Mouse (Mus musculus): ENCODE measurements at regions not wholly inside any gene's neighbourhood (a gene's known extent, or its start where the extent isn't known, plus 50 kb on each side); places are given as distances from the start of the nearest gene placed in this dataset.
"Not testable (repeated sequence)": the region's sequence is repeated elsewhere in the genome, so short reads cannot be mapped to it uniquely, and the experiment has no call there.

DNA sequence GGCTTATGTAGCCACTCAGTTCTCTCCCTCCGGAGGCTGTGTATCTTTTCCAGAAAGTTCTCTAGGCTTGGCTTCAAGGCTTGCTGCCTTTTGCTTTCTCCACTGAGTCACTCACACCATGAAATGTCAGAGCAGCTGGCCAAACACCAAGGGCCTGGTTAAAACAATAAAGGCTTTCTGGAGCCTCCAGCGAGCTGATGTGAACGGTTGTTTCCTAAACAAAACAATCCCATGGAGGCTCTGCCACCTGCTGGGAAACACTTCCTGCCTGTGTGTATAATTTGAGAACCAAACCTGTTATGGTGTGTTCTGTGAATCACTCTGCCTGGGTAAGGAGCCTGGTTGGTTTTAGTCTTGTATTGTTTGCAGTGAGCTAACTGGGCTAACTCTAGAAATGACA, 96.7 kb upstream of the Tspan5 start:
- WGBS: 23% methylated on average over 3 of the region's 3 CpGs
- no peak overlapping the region for H3K4me3 ChIP-seq
- peaks cover 22% of the 10 kb centered on the region for H3K4me1 ChIP-seq
- peak; percentile 27; the same call in 1 of the 2 replicates for ATAC-seq (ENCODE audit: low FRiP score, low read depth)
- H3K36me3 ChIP-seq: no peaks in the 10 kb centered on the region
- H3K9me3 ChIP-seq: no peaks in the 10 kb centered on the region
- H3K27me3 ChIP-seq (replicated peaks): no peaks in the 10 kb centered on the region
- H3K27ac ChIP-seq: no peak overlapping the region
- H3K4me2 ChIP-seq (replicated peaks): no peak overlapping the region
- no peak overlapping the region for H3K9ac ChIP-seq

DNA sequence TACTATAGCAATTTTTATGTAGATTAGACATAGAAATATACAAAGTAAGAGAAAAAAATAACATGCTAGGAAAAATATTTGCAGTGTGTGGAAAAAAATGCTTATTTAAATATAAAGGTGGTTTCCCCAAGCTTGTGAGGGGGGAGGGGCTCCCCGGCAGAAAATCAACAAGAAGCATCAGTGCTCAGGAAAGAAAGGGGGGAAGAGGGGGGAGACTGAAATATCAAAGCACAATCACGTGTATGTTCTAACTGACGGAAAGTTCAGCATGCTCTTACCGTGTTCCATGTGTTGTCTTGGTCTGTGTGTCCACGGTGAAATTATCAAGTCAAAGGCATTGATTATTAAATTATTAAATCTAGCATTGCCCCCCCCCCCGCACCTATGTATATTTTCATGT, 92.3 kb upstream of the Tspan5 start:
- H3K4me1 ChIP-seq: peaks cover 10% of the 10 kb centered on the region
- H3K36me3 ChIP-seq: no peaks in the 10 kb centered on the region
- H3K4me3 ChIP-seq: no peak overlapping the region
- ATAC-seq (ENCODE audit: low FRiP score, low read depth): no peak
- 95% methylated on average over 6 of the region's 6 CpGs for WGBS
- no peak overlapping the region for H3K27ac ChIP-seq
- H3K4me2 ChIP-seq (replicated peaks): no peak overlapping the region
- H3K9me3 ChIP-seq: no peaks in the 10 kb centered on the region
- H3K27me3 ChIP-seq (replicated peaks): no peaks in the 10 kb centered on the region
- H3K9ac ChIP-seq: no peak overlapping the region

DNA sequence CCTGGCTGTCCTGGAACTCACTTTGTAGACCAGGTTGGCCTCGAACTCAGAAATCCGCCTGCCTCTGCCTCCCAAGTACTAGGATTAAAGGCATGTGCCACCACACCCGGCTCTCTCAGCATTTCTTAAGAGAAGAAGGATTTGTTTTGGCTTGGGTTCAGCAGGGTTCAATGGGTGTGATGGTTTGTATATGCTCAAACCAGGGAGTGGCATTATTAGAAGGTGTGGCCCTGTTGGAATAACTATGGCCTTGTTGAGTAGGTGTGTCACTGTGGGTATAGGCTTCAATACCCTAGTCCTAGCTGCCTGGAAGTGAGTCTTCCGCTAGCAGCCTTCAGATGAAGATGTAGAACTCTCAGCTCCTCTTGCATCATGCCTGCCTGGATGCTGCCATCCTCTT, 91.3 kb upstream of the Tspan5 start:
- H3K27me3 ChIP-seq (replicated peaks); H3K27ac ChIP-seq; H3K9ac ChIP-seq; H3K4me2 ChIP-seq (replicated peaks); H3K9me3 ChIP-seq; H3K4me3 ChIP-seq; H3K36me3 ChIP-seq; H3K4me1 ChIP-seq; ATAC-seq (ENCODE audit: low FRiP score, low read depth): not testable (repeated sequence)
- 88% methylated on average over 4 of the region's 4 CpGs for WGBS

DNA sequence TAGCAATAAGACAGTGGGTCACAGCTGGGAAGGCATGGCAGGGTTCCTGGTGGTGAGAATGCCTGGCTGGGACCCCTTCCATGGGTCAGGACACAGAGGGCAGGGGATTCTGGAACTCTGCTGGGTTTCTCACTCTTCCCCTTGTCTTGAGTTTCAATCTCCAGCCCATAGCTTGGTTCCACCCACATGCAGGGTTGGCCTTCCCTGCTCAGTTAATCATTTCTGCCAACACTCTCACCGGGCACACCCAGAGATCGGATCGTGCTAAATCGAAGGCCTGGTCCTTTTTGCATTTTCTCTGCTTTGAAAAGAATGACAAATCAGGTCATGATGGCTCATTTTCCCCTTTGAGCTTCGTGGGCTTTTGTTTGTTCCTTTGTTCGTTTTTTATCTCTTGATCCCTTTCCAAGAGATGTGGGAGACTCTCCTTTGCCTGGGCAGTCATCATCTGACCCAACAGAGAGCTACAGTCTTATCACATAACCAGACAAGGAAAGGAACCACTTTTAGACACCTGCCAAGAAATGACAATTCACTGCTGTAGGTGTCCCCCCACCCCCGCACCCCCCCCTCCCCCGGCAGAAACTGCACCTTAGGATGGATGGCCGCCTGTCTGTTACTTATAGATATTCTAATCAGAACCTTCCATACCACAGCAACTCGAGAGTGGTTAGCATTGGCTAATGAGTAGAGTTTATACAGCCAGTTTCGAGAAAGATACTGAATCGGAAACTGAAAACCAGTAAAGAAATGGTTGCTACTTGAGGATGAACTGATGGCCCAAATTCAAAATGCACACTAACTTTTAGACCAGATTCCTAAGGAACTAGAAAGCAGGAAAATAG, 90.4 kb upstream of the Tspan5 start:
- Histone ChIP-seq H3K4me1 (no peaks in the 10 kb centered on the region; the same call in 1 of the 2 replicates), H3K36me3 (no peaks in the 10 kb centered on the region), H3K27ac (no peak overlapping the region), H3K9ac (no peak overlapping the region), H3K27me3 (replicated peaks) (no peaks in the 10 kb centered on the region), H3K4me3 (no peak overlapping the region), H3K9me3 (no peaks in the 10 kb centered on the region), H3K4me2 (replicated peaks) (no peak overlapping the region)
- no peak for ATAC-seq (ENCODE audit: low FRiP score, low read depth)
- WGBS: 82% methylated on average over 12 of the region's 12 CpGs

DNA sequence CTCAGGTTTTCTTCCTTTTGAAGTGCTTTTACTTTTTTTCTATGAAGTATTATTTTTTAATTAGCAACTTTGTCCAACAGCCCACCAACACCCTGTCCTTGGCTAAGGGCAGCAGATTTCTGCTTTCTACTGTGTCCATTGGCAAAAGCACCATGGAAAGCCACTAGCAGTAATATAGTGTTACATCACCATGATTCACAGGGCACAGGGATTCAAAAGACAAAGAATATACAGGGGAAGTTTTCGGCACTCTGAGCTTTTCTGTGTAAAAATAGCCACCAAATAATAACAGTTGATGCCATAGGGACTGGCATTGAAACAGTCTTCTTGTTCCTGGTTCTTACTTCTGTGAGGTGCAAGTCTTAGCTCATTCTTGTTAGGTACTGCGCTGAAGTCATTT, 89.8 kb upstream of the Tspan5 start:
- H3K27ac ChIP-seq: no peak overlapping the region
- no peaks in the 10 kb centered on the region for H3K36me3 ChIP-seq
- H3K27me3 ChIP-seq (replicated peaks): no peaks in the 10 kb centered on the region
- peaks cover 4% of the 10 kb centered on the region; the same call in 1 of the 2 replicates for H3K9me3 ChIP-seq
- H3K4me2 ChIP-seq (replicated peaks): no peak overlapping the region
- H3K9ac ChIP-seq: no peak overlapping the region
- no peak for ATAC-seq (ENCODE audit: low FRiP score, low read depth)
- H3K4me3 ChIP-seq: no peak overlapping the region
- 94% methylated on average over 2 of the region's 2 CpGs for WGBS
- no peaks in the 10 kb centered on the region; the same call in 1 of the 2 replicates for H3K4me1 ChIP-seq

DNA sequence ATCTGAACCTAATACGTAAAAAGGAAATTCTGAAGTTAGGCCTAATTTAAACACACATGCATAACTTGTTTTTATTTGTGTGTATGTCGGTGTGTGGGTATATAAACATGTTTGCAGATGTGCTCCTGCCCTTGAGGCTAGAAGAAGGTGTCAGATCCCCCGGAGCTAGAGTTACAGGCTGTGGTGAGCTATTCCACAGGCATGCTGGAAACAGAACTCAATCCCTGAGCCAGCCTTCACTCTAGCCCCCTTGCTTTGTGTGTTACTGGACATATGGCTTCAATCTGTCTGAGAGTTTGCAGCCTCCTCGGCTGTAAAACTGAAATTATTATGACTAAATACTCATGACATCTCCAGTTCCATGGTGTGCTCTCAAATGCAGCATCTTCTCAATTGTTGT, 89.3 kb upstream of the Tspan5 start:
- Histone ChIP-seq H3K36me3 (no peaks in the 10 kb centered on the region), H3K9ac (no peak overlapping the region), H3K4me3 (no peak overlapping the region), H3K27ac (no peak overlapping the region), H3K4me2 (replicated peaks) (no peak overlapping the region), H3K9me3 (peaks cover 7% of the 10 kb centered on the region; the same call in 1 of the 2 replicates), H3K4me1 (no peaks in the 10 kb centered on the region; the same call in 1 of the 2 replicates), H3K27me3 (replicated peaks) (no peaks in the 10 kb centered on the region)
- WGBS: 82% methylated on average over 4 of the region's 4 CpGs
- no peak for ATAC-seq (ENCODE audit: low FRiP score, low read depth)

DNA sequence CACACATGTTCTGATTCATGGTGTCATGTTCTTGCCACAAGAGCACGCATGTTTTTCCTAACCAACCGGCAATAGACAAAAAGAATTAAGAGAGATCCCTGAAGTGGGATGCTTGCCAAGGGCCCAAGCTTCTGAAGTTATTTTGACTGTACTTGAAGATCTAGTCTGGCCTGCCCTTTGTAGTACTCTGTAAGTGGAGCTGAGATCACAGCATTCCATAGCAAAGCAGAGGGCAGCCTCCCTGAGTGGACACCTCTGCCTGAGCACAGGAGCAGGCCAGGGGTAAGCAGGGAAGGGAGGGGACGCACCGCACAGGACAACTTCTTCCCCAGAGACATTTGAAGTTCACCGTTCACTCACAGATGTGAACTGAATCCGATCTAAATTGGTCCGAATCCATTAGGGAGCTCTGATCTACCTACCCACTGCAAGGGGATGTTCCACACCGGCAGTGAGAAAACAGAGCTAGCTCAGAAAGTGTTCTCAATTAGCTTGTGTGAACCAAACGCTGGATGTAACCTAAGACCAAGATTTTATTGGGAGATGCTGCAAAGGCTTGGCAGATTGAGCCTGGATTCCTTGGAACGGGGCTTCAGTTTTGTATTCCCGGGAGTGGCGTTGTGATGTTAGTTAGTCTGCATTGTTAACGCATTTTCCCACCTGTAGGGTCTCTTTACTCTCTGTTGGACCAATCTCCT, 88.3 kb upstream of the Tspan5 start:
- H3K27me3 ChIP-seq (replicated peaks): no peaks in the 10 kb centered on the region
- H3K4me1 ChIP-seq: no peaks in the 10 kb centered on the region; the same call in 1 of the 2 replicates
- 90% methylated on average over 13 of the region's 13 CpGs for WGBS

DNA sequence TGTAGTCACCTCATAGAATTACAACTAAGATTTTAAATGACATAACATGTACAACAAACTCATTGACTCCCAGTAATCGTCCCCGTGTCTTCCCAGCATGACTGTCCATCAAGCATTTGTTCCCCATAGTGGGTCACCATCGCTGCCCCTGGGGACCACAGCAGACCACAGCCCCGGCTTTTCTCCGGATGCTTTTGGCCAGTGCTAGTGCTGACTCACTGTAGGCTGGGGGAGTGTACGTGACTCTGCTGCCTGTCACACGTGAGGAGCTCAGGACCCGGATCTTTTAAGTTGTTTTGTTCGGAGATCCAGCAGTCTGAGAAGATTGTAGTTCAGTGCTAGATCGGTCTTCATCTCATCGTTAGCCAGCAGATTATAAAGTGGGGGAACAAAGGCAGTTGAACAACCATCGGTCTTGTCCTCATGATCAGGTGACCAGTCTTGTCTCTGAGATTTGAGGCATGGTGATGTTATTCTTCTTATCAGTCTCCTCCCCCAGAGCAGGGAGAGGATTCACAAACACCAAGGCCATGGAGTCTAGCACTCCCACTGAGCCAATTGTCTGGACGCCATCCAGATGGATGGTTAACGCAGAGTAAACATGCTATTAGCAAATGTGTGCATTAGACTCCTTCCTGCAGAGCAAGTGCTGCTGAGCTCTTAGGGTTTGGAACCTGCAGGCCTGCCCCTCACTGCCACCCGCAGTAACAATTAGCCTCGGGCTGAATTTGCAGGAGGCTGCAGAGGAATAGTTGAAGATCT, 87.2 kb upstream of the Tspan5 start:
- no peak overlapping the region for H3K9ac ChIP-seq
- no peaks in the 10 kb centered on the region; the same call in 1 of the 2 replicates for H3K4me1 ChIP-seq
- no peak overlapping the region for H3K27ac ChIP-seq
- ATAC-seq (ENCODE audit: low FRiP score, low read depth): no peak
- H3K4me3 ChIP-seq: no peak overlapping the region
- H3K9me3 ChIP-seq: peaks cover 7% of the 10 kb centered on the region; the same call in 1 of the 2 replicates
- H3K27me3 ChIP-seq (replicated peaks): no peaks in the 10 kb centered on the region
- H3K36me3 ChIP-seq: no peaks in the 10 kb centered on the region
- no peak overlapping the region for H3K4me2 ChIP-seq (replicated peaks)
- 73% methylated on average over 16 of the region's 16 CpGs for WGBS

More for the DNA sequence above, 88.3 kb upstream of the Tspan5 start:
- Histone ChIP-seq H3K4me2 (replicated peaks) (no peak overlapping the region), H3K9me3 (peaks cover 7% of the 10 kb centered on the region; the same call in 1 of the 2 replicates), H3K27ac (no peak overlapping the region), H3K9ac (no peak overlapping the region), H3K4me3 (no peak overlapping the region), H3K36me3 (no peaks in the 10 kb centered on the region)
- no peak for ATAC-seq (ENCODE audit: low FRiP score, low read depth)

DNA sequence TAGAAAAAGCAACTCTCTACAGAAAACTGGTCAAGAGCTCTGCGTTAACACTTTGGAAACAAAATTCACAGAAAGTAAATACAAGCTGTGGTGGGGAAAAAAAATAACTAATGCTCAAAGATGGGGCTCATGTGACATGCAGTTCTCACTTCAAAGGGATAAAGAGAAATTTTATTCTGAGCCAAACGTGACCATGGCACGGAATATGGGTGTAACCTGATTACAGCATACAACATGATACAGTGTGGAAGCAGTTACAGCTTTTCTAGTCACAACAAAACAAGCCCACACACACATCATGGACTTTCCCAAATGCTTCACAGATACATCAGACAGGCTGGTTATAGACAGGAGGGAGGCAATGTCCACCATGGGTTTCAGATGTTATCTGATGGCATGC, 86.5 kb upstream of the Tspan5 start:
- WGBS: 86% methylated on average over 3 of the region's 3 CpGs
- Histone ChIP-seq H3K9me3 (peaks cover 7% of the 10 kb centered on the region; the same call in 1 of the 2 replicates), H3K4me1 (no peaks in the 10 kb centered on the region; the same call in 1 of the 2 replicates), H3K9ac (no peak overlapping the region), H3K4me3 (no peak overlapping the region), H3K36me3 (no peaks in the 10 kb centered on the region), H3K27ac (no peak overlapping the region), H3K4me2 (replicated peaks) (no peak overlapping the region), H3K27me3 (replicated peaks) (no peaks in the 10 kb centered on the region)
- no peak for ATAC-seq (ENCODE audit: low FRiP score, low read depth)

DNA sequence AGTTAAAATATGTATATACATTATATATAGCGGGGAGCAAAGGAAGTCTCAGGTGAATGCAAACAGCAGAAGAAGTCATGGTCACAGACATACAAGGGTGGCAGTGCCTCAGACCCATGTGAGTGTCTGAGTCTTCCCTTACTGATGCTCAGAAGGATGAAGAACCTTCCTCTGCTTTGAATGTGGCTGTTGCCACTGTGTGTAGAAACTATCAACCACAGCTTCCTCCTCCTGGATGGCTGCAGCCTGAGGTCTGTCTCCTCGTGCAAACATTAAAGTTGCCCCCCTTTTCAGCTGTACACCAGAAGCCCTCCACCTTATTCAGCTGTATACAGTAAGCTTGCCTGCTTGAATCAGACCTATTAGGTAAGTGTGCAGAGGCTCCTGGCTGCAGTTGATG, 79.4 kb upstream of the Tspan5 start:
- H3K9ac ChIP-seq: no peak overlapping the region
- no peaks in the 10 kb centered on the region for H3K4me1 ChIP-seq
- H3K36me3 ChIP-seq: no peaks in the 10 kb centered on the region
- 96% methylated on average over 2 of the region's 2 CpGs for WGBS
- H3K27me3 ChIP-seq (replicated peaks): no peaks in the 10 kb centered on the region
- H3K27ac ChIP-seq: no peak overlapping the region
- no peak overlapping the region for H3K4me2 ChIP-seq (replicated peaks)
- H3K4me3 ChIP-seq: no peak overlapping the region
- no peak for ATAC-seq (ENCODE audit: low FRiP score, low read depth)
- H3K9me3 ChIP-seq: peaks cover 4% of the 10 kb centered on the region; the same call in 1 of the 2 replicates

DNA sequence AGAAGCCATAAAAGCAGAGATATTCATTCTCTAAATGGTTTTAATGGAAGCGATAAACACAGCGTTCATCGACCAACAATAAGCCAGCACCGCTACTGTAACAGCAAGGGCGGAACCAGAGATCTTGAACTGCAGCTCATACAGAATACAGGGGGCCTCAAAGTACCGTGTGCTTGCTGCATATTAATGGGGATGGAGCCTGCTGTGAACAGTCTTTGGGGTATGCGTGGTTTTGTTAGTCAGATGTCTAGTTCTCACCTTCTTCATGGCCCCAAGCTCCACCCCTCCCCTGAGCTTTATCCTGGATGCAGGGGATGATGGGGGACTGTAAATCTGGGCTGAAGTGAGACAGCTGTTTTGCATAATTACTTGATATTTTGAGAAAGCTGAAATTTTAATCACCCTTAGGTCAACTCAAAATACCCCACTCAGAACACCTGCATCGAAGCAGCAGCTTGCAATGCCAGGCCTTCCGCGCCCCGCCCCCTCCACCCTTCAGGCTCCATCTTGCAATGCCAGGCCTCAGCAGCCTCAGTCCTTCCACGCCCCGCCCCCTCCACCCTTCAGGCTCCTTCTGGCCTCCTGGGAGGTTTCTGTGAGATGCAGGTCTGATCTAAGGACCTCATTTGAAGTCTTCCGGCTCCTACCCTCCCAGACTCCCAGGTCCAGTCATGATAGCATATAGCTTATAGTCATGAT, 73.5 kb upstream of the Tspan5 start:
- H3K4me1 ChIP-seq: 0 out of 2 replicates have a peak, but pooled peaks cover 6% of the 10 kb centered on the region
- no peak overlapping the region for H3K9ac ChIP-seq
- WGBS: 76% methylated on average over 14 of the region's 14 CpGs
- no peaks in the 10 kb centered on the region for H3K27me3 ChIP-seq (replicated peaks)
- no peaks in the 10 kb centered on the region for H3K36me3 ChIP-seq
- no peak overlapping the region for H3K27ac ChIP-seq
- ATAC-seq (ENCODE audit: low FRiP score, low read depth): peak; percentile 58
- no peak overlapping the region for H3K4me2 ChIP-seq (replicated peaks)
- peaks cover 4% of the 10 kb centered on the region; the same call in 1 of the 2 replicates for H3K9me3 ChIP-seq
- no peak overlapping the region for H3K4me3 ChIP-seq

Measured in neural tube, embryonic 12.5 days (tissue).